Mouse (Mus musculus) hematopoietic stem cell, adult 5-6 weeks (primary cell): Measurements from ENCODE around the gene Dennd1c. TPM values are rescaled to one million over a fixed set of nuclear protein-coding genes. Genes with fewer than 3 reads are reported as not detected.

Source experiments
- total RNA-seq: library from RNA; stranded (forward); fragments of 172-1452, 232-1000 nt; gene quantifications from 2 replicates; pipeline ENCODE4 v1.2.3, GENCODE M21; 2017

Dennd1c gene
- total RNA-seq, 1 experiment from 2014 or later, result 24.2 TPM

Other genes with a start within 250 kb of the Dennd1c start
- 5.0 and 5.1 TPM in 2 replicates for gene Rfx2, start 247.5 kb downstream of the Dennd1c start, total RNA-seq
- not detected in 2 replicates for gene Acsbg2, start 204.1 kb downstream of the Dennd1c start, total RNA-seq
- gene 1700061G19Rik, start 203.0 kb downstream of the Dennd1c start, total RNA-seq, result 0.44 TPM in 1 of 2 replicates, not detected in the other
- gene Mllt1, start 143.1 kb downstream of the Dennd1c start, total RNA-seq, result 15.3 and 19.3 TPM in 2 replicates
- gene Acer1, start 96.4 kb downstream of the Dennd1c start, total RNA-seq, result not detected in 2 replicates
- 43.0 and 66.4 TPM in 2 replicates for gene Clpp, start 88.2 kb downstream of the Dennd1c start, total RNA-seq
- gene Alkbh7, start 81.2 kb downstream of the Dennd1c start, total RNA-seq, result 13.2 and 18.7 TPM in 2 replicates
- gene Pspn, start 78.5 kb downstream of the Dennd1c start, total RNA-seq, result not detected in 2 replicates
- 89.5 and 124 TPM in 2 replicates for gene Gtf2f1, start 67.2 kb downstream of the Dennd1c start, total RNA-seq
- gene Gm17949, start 67.0 kb downstream of the Dennd1c start, total RNA-seq, result 0.56 TPM in 1 of 2 replicates, not detected in the other
- 67.1 and 94.5 TPM in 2 replicates for gene Khsrp, start 47.0 kb downstream of the Dennd1c start, total RNA-seq
- gene Slc25a41, start 36.9 kb downstream of the Dennd1c start, total RNA-seq, result not detected in 2 replicates
- 0.56 TPM in 1 of 2 replicates, not detected in the other for gene Crb3, start 19.4 kb downstream of the Dennd1c start, total RNA-seq
- 5.1 and 9.7 TPM in 2 replicates for gene Slc25a23, start 18.7 kb downstream of the Dennd1c start, total RNA-seq
- gene Tubb4a, start 9.3 kb upstream of the Dennd1c start, total RNA-seq, result 0.30 TPM in 1 of 2 replicates, not detected in the other
- gene Tnfsf9, start 26.8 kb upstream of the Dennd1c start, total RNA-seq, result 2.5 and 2.8 TPM in 2 replicates
- gene Cd70, start 71.3 kb upstream of the Dennd1c start, total RNA-seq, result 0.75 TPM in 1 of 2 replicates, not detected in the other
- gene Tnfsf14, start 115.7 kb upstream of the Dennd1c start, total RNA-seq, result 12.3 and 13.3 TPM in 2 replicates
- 28.0 and 125 TPM in 2 replicates for gene C3, start 149.6 kb upstream of the Dennd1c start, total RNA-seq
- 14.9 and 19.1 TPM in 2 replicates for gene Gpr108, start 169.9 kb upstream of the Dennd1c start, total RNA-seq
- 9.4 and 17.9 TPM in 2 replicates for gene Trip10, start 170.9 kb upstream of the Dennd1c start, total RNA-seq
- 238 and 297 TPM in 2 replicates for gene Vav1, start 200.6 kb upstream of the Dennd1c start, total RNA-seq